Mouse (Mus musculus): Measurements from ENCODE around the gene Sbf2.
"Not testable (repeated sequence)": the region's sequence is repeated elsewhere in the genome, so short reads cannot be mapped to it uniquely, and the experiment has no call there.

The Sbf2 gene

GRCm38 (mm10) chr7:110629892-110630666 lies 15.4 kb upstream of the Sbf2 start:
- peak; percentile 78 to 84 for DNase-seq (ENCODE audit: low spot score in 2 of 2)

GRCm38 (mm10) chr7:110628611-110629354 lies 14.1 kb upstream of the Sbf2 start:
- DNase-seq (ENCODE audit: low spot score in 2 of 2): no peak

GRCm38 (mm10) chr7:110628273-110628600 lies 13.5 kb upstream of the Sbf2 start:
- DNase-seq (ENCODE audit: low spot score in 2 of 2): no peak

DNA sequence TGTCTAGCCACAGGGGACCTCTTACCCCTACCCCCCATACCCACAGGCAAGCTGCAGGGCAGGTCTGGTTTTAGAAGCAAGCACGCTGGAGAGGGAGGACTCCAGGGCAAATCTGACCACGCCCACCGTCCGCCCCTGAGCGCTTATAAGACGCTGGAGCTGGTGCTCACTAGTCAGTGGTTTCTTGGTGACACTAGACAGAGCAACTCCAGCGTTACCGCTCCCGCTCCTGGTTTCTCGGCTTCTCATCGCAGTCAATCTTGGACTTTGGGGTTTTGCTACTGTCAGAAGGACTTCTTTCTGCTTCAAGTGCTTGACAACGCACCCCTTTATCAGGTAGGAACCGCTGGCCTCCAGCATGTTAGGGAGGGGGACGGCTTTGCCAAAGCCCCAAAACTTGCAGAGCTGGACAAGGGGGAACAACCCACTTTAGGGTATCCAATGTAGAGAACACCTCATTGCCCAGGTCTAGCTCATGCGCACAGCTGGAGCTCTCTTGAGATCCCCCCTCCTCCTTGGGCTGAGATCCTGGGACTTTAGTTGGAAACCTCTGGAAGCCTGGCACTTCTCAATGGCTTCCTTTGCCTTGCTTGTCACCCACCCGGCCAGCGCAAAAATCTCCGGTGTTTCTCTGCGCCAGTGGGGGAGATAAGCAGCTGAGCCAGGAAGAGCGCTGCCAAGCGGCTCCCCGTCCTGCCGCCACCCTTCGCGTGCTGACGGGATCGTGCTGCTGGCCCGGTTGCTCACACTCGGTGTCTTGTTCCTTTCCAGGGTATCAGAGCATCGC lies 13.0 kb upstream of the Sbf2 start, which contains the start of gene Adm:
Adm (plus strand) TSS at position 176 of the 787 bp plus-strand sequence.
- DNase-seq (ENCODE audit: low spot score in 2 of 2): peak; percentile 81 to 87

DNA sequence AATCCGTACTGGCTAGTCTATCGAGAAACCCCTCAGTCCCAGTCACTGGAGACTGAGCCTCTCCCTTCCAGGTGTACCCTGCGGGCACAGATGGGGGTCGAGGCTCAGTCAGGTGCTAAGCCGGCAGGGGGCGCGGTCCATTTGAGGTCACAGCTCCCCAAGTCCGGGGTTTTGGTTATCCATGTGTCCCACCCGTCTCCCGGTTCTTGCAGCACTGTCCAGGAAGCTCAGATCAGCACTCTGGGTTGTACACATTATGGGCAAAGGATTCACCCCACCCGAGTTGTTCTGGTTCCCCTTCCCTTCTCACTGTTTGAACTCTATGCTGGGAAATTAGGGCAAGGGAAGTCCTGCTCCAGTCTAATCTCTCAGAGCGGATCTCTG lies 12.4 kb upstream of the Sbf2 start:
- no peak for DNase-seq (ENCODE audit: low spot score in 2 of 2)

DNA sequence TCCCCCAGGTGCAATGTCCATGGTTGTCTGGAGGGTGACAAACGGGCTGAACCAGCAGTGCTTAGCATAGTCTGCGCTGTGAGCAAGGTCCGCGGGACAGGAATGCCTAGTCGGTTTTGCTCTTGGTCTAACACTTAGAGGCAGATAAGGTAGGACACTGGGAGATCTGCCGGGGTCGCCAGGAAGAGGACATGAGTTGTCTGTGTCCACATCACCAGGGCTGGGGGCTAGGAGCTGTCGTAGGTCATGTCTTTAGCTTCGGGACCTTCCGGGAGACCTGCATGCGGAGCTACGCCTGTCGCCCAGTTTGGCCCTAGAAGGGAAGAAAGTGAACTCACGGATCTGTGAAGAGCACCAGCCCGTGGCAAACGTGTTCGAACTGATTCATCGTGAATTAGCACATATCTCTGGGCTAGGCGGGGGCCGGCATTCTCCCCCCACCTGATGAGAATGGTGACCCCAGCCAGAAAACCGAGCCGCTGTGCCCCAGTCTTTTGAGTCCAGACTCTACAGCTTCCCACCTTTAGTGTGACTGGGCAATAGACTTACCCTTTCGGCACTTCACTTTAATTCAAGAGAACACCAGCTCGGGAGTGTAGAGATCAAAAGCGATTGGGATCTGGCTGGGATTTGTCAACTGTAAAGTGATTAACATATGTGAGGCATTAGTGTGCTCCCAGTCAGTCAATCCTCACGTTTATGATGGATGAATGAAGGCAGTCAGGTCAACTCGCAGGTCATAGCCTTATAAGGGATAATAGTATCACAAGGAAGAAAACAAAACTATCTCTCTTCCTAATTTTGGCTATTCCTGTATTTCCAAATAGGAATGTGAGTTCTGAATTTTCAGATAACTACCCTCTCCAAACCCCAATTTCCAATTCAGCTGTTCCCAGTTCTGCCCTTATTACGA lies 11.7 kb upstream of the Sbf2 start:
- DNase-seq (ENCODE audit: low spot score in 2 of 2): no peak

GRCm38 (mm10) chr7:110625489-110625888 lies 10.8 kb upstream of the Sbf2 start:
- no peak for DNase-seq (ENCODE audit: low spot score in 2 of 2)

- DNase-seq (ENCODE audit: low spot score in 2 of 2): no peak
Measured at GRCm38 (mm10) chr7:110624961-110625360, 10.2 kb upstream of the Sbf2 start.

- DNase-seq (ENCODE audit: low spot score in 2 of 2): no peak
Measured at GRCm38 (mm10) chr7:110624067-110624466, 9.3 kb upstream of the Sbf2 start.

GRCm38 (mm10) chr7:110619086-110619611 lies 4.4 kb upstream of the Sbf2 start:
- no peak for DNase-seq (ENCODE audit: low spot score in 2 of 2)

DNA sequence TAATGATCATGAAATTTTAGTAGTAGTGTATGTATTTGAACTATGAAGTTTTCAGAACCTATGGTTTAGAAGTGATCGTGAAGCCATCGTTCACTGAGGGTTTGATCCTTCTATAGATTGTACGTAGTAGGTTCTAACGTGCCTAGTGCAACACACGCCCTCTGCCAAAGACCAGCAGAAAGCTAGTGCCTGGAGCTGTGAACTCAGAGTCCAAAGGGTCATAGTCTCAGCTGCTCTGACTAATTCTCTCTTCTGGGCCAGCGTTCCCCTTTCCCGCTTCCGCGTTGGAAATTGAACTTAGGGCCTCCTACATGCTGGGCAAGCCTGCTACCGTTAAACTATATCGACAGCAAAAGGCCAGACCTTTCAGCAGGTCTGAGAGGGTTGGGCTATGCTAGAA lies 1.1 kb upstream of the Sbf2 start:
- no peak for DNase-seq (ENCODE audit: low spot score in 2 of 2)

GRCm38 (mm10) chr7:110615151-110615631 lies 469 bp upstream of the Sbf2 start:
- peak; percentile 61 to 67 for DNase-seq (ENCODE audit: low spot score in 2 of 2)

DNA sequence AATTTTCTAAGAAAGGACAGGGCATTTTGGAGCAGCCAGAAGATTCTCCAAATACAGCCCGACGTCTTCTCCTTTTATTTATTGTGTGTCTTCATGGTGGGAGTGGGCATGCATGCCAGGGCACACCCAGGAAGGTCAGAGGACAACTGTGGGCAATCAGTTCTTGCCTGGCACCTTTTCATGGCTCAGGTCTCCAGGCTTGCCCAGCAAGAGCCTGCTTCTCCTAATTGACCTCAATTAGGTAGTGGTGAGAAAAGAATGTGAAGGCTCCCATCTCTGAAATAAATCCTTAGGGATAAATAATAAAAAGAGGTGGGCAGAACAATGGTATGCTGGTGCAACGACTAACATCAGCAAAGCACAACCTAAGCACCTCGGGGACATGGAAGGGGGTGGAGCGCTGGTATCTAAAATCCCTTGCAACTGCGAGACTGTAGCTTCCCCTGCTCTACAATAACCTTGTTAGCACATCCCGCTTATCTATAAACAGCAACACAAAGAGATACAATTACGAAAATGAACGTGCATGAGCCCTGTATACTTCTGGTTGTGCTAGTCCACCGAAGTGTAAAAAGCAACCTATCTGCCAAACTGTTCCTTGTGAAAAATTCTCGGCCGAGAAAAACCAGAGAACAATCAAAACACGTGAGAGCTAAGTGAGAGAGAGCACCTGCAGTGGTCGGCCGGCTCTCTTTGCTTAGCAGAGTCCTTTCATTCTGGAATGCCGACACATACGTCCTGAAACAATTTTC lies 1.2 kb downstream of the Sbf2 start:
- DNase-seq (ENCODE audit: low spot score in 2 of 2): no peak

DNA sequence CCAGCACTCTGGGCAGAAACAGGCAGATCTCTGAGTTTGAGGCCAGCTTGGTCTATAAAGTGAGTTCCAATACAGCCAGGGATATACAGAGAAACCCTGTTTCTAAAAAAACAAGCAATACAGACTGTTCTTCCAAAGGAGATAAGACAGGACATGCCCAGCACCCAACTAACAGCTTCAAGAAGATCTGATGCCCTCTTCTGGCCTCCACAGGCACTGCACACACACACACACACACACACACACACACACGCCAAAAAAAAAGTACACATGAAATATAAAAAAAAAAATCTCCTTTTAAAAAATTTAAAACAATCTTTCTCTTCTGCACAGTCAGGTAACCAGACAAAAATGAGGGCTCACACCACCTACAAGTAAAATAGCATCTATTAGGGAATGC lies 7.8 kb downstream of the Sbf2 start:
- DNase-seq (ENCODE audit: low spot score in 2 of 2): no peak

DNA sequence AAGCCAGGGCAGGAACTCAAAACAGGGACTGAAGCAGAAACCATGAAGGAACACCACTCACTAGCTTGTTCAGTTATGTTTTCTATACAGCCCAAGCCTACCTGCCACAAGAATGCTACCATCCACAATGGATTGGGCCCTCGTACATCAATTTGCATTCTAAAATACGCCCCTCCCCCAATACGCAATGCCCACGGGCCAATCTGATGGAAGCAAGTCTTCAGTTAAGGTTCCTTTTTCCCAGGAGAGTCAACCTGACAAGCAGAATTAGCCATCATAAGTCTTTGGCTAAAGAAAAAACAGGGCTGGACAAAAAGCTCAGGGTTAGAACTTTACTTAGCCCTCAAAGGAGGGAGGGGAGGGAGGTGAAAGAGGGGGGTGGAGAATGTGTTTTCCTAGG lies 9.2 kb downstream of the Sbf2 start:
- no peak for DNase-seq (ENCODE audit: low spot score in 2 of 2)

DNA sequence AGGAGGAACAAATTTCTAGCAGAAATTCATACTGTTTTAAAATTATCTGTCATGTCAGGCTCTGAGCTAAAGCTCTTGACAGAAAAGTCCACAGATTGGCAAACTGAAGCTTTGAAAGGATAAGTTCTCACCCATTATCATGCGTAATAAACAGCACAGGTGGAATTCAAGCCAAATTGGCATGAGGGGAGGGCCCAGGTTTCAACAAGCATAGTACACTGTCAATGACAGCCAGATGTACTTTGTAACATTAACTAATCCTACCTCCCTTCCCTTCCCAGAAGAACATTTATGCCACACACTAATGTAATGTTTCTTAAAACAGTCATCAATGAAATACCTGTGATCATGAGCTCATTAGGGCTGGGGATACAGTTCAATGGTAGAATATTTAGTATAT lies 17.6 kb downstream of the Sbf2 start:
- no peak for DNase-seq (ENCODE audit: low spot score in 2 of 2)

DNA sequence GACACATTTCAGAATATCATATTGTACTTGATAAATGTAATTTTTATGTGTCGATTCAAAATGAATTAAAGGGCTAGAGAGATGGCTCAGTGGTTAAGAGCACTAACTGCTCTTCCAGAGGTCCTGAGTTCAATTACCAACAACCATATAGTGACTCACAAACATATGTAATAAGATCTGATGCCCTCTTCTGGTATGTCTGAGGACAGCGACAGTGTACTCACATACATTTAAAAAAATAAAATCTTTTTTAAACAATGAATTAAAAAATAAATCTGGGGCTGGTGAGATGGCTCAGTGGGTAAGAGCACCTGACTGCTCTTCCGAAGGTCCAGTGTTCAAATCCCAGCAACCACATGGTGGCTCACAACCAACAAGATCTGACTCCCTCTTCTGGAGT lies 20.7 kb downstream of the Sbf2 start:
- not testable (repeated sequence) for DNase-seq (ENCODE audit: low spot score in 2 of 2)

DNA sequence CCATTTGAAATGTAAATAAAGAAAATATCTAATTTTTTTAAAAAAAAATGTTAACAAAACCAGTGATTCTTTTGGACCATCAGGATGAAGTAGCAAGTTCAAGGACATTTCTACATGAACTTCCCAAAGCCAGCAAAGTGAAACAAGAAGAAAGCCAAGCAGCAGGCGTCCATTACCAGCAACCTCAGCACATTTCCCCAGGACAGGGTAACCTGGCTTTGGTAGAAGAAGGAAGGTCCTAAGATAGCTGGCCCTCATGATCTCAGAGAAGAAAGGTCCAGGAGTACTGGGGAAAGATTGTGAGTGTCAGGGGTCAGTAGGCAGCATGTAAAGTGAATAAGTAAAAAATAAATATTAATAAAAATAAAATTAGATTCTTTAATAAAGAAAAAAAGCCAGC lies 27.0 kb downstream of the Sbf2 start:
- no peak for DNase-seq (ENCODE audit: low spot score in 2 of 2)

- DNase-seq (ENCODE audit: low spot score in 2 of 2): no peak
Measured at GRCm38 (mm10) chr7:110585250-110585649, 29.5 kb downstream of the Sbf2 start.

GRCm38 (mm10) chr7:110584159-110584558 lies 30.6 kb downstream of the Sbf2 start:
- no peak for DNase-seq (ENCODE audit: low spot score in 2 of 2)

Data from urinary bladder, postnatal 4 days (tissue).